Mouse (Mus musculus): ENCODE measurements at regions not wholly inside any gene's neighbourhood (a gene's known extent, or its start where the extent isn't known, plus 50 kb on each side); places are given as distances from the start of the nearest gene placed in this dataset.
A peak's percentile ranks its signal among the peaks of the same experiment; 100 is the strongest.
"Not testable (repeated sequence)": the region's sequence is repeated elsewhere in the genome, so short reads cannot be mapped to it uniquely, and the experiment has no call there.

- DNase-seq (ENCODE audit: low spot score in 2 of 2): not testable (repeated sequence)
Measured at GRCm38 (mm10) chr6:3201507-3201906, 197.9 kb downstream of the Samd9l start.

- no peak for DNase-seq (ENCODE audit: low spot score in 2 of 2)
Measured at GRCm38 (mm10) chr6:3201107-3201506, 198.3 kb downstream of the Samd9l start.

GRCm38 (mm10) chr6:3200586-3200985 is 198.8 kb downstream of the Samd9l start:
- DNase-seq (ENCODE audit: low spot score in 2 of 2): peak in 1 of 2 experiments; percentile 56

GRCm38 (mm10) chr6:3192424-3192820 is 206.9 kb downstream of the Samd9l start:
- DNase-seq (ENCODE audit: low spot score in 2 of 2): not testable (repeated sequence)

GRCm38 (mm10) chr6:3191695-3192423 is 207.5 kb downstream of the Samd9l start:
- not testable (repeated sequence) for DNase-seq (ENCODE audit: low spot score in 2 of 2)

GRCm38 (mm10) chr6:3183819-3184199 is 215.6 kb downstream of the Samd9l start:
- DNase-seq (ENCODE audit: low spot score in 2 of 2): no peak

- DNase-seq (ENCODE audit: low spot score in 2 of 2): peak in 1 of 2 experiments; percentile 6
Measured at GRCm38 (mm10) chr6:3182889-3183818, 216.2 kb downstream of the Samd9l start.

- not testable (repeated sequence) for DNase-seq (ENCODE audit: low spot score in 2 of 2)
Measured at GRCm38 (mm10) chr6:3182424-3182841, 216.9 kb downstream of the Samd9l start.

- not testable (repeated sequence) for DNase-seq (ENCODE audit: low spot score in 2 of 2)
Measured at GRCm38 (mm10) chr6:3179603-3180348, 219.6 kb downstream of the Samd9l start.

GRCm38 (mm10) chr6:3169479-3169878 is 229.9 kb downstream of the Samd9l start:
- DNase-seq (ENCODE audit: low spot score in 2 of 2): not testable (repeated sequence)

GRCm38 (mm10) chr6:3166149-3166548 is 233.2 kb downstream of the Samd9l start:
- not testable (repeated sequence) for DNase-seq (ENCODE audit: low spot score in 2 of 2)

GRCm38 (mm10) chr6:3151901-3152300 is 247.5 kb downstream of the Samd9l start:
- DNase-seq (ENCODE audit: low spot score in 2 of 2): not testable (repeated sequence)

- not testable (repeated sequence) for DNase-seq (ENCODE audit: low spot score in 2 of 2)
Measured at GRCm38 (mm10) chr6:3137823-3138222, 261.5 kb downstream of the Samd9l start.

- not testable (repeated sequence) for DNase-seq (ENCODE audit: low spot score in 2 of 2)
Measured at GRCm38 (mm10) chr6:3133763-3134162, 265.6 kb downstream of the Samd9l start.

GRCm38 (mm10) chr6:3116296-3116695 is 283.1 kb downstream of the Samd9l start:
- not testable (repeated sequence) for DNase-seq (ENCODE audit: low spot score in 2 of 2)
